Mouse (Mus musculus): ENCODE measurements around the gene Efr3b. TPM values are rescaled to one million over a fixed set of nuclear protein-coding genes. Genes with fewer than 3 reads are reported as not detected.

Efr3b gene
- polyA plus RNA-seq, 1 experiment from 2014 or later, result 0.88 TPM

DNA sequence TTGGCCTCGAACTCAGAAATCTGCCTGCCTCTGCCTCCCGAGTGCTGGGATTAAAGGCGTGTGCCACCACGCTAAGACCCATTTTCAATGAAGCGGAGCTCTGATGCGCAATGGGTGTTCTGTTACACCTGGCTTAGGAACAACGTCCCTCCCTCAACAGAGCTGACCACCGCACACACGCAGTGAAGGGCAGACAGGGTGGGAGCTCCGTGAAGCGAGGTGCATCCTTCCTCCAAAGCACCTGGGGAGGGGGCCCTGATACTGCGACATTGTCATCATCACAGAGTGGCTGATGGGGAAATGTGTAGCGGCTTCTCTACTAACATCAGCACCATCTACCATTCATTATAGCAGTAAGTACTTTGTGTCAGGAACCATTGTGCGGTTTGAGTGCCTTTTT, 15.2 kb downstream of the Efr3b start:
- Histone ChIP-seq H3K4me1 (replicated peaks; ENCODE audit: control insufficient read depth, insufficient read depth, low read length) (no peaks in the 10 kb centered on the region), H3K36me3 (ENCODE audit: control insufficient read depth, insufficient read depth, low read length) (no peaks in the 10 kb centered on the region)
- WGBS, result 88% methylated on average over 14 of the region's 14 CpGs

DNA sequence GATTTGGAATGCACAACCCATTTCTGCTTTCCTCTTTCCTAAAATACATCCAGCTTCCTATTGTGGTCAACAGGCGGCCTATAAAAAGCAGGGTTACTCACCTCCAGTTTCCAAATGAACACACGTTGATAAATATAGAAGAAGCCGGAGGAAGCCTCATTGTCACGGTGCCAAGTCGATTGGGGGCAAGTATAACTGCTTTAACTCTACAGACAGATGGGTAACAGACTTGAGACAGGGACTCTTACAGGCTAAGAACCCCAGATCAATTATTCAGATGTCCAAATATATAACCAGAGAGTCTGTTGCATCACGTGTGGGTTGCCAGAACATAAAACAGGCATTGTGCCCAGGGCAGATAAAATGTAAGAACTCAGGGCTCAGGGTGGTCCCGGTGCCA, 15.9 kb downstream of the Efr3b start:
- Histone ChIP-seq H3K27me3 (replicated peaks; ENCODE audit: control insufficient read depth, insufficient read depth, low read length) (no peaks in the 10 kb centered on the region), H3K9ac (ENCODE audit: low read depth, low read length) (no peak overlapping the region), H3K27ac (ENCODE audit: low read depth, low read length) (no peak overlapping the region), H3K4me2 (no peak overlapping the region), H3K4me3 (ENCODE audit: low read depth, low read length) (no peak overlapping the region), H3K36me3 (ENCODE audit: control insufficient read depth, insufficient read depth, low read length) (no peaks in the 10 kb centered on the region), H3K9me3 (ENCODE audit: control insufficient read depth, low read length) (no peaks in the 10 kb centered on the region), H3K4me1 (replicated peaks; ENCODE audit: control insufficient read depth, insufficient read depth, low read length) (no peaks in the 10 kb centered on the region)
- DNase-seq (ENCODE audit: low spot score) (no peak), ATAC-seq (replicated peaks; ENCODE audit: low FRiP score) (no peak)
- WGBS, result 57% methylated on average over 7 of the region's 7 CpGs

More for the DNA sequence above, 15.2 kb downstream of the Efr3b start:
- Histone ChIP-seq H3K9me3 (ENCODE audit: control insufficient read depth, low read length) (no peaks in the 10 kb centered on the region), H3K9ac (ENCODE audit: low read depth, low read length) (no peak overlapping the region), H3K27ac (ENCODE audit: low read depth, low read length) (no peak overlapping the region), H3K4me3 (ENCODE audit: low read depth, low read length) (no peak overlapping the region), H3K27me3 (replicated peaks; ENCODE audit: control insufficient read depth, insufficient read depth, low read length) (no peaks in the 10 kb centered on the region), H3K4me2 (no peak overlapping the region)
- no peak for ATAC-seq (replicated peaks; ENCODE audit: low FRiP score)
- no peak for DNase-seq (ENCODE audit: low spot score)

DNA sequence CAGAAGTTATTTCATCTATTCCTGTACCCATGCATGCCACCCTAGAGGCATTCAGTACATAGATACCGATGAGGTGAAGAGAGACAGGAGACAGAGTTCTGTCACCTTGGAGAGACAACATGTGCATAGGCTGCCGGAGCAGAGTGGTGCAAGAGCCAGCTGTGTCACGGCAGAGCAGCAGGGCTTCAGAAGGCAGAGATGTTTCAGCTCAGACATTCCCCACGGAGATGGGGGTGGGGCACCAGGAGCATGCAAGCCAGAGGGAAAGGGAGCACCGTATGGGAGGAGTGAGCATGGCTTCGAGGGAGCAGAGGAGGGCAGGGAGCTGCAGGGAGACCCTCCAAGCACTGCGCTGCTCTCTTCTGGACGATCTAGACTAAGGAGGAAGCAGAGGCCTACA, 18.2 kb downstream of the Efr3b start:
- Histone ChIP-seq H3K9me3 (ENCODE audit: control insufficient read depth, low read length) (no peaks in the 10 kb centered on the region), H3K27ac (ENCODE audit: low read depth, low read length) (no peak overlapping the region), H3K4me1 (replicated peaks; ENCODE audit: control insufficient read depth, insufficient read depth, low read length) (no peaks in the 10 kb centered on the region), H3K4me3 (ENCODE audit: low read depth, low read length) (no peak overlapping the region), H3K4me2 (no peak overlapping the region), H3K27me3 (replicated peaks; ENCODE audit: control insufficient read depth, insufficient read depth, low read length) (no peaks in the 10 kb centered on the region), H3K9ac (ENCODE audit: low read depth, low read length) (no peak overlapping the region), H3K36me3 (ENCODE audit: control insufficient read depth, insufficient read depth, low read length) (no peaks in the 10 kb centered on the region)
- DNase-seq (ENCODE audit: low spot score) (no peak), ATAC-seq (replicated peaks; ENCODE audit: low FRiP score) (no peak)
- WGBS, result 49% methylated on average over 8 of the region's 8 CpGs

DNA sequence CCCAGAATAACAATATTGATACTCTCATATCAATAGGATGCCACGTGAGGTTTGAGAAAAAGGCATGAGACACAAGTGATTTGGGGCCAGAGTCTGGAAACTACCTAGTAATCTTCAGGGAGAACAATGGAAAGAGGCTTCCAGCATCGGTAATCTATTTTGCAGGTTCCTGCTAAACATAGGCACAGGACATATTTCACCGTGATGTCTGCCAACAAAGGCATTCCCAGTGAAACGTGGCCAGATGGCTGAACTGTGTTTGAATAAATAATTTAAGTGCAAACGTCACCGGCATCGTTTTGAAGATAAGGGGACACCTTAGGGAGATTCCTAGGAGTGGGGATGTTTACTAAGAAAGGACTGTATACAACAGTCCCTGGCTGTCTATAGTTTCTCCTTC, 22.4 kb downstream of the Efr3b start:
- Histone ChIP-seq H3K4me1 (replicated peaks; ENCODE audit: control insufficient read depth, insufficient read depth, low read length) (no peaks in the 10 kb centered on the region), H3K9ac (ENCODE audit: low read depth, low read length) (no peak overlapping the region), H3K27ac (ENCODE audit: low read depth, low read length) (no peak overlapping the region), H3K4me2 (no peak overlapping the region), H3K4me3 (ENCODE audit: low read depth, low read length) (no peak overlapping the region), H3K36me3 (ENCODE audit: control insufficient read depth, insufficient read depth, low read length) (no peaks in the 10 kb centered on the region), H3K27me3 (replicated peaks; ENCODE audit: control insufficient read depth, insufficient read depth, low read length) (no peaks in the 10 kb centered on the region), H3K9me3 (ENCODE audit: control insufficient read depth, low read length) (no peaks in the 10 kb centered on the region)
- ATAC-seq (replicated peaks; ENCODE audit: low FRiP score) (no peak), DNase-seq (ENCODE audit: low spot score) (no peak)
- 60% methylated on average over 7 of the region's 7 CpGs for WGBS

DNA sequence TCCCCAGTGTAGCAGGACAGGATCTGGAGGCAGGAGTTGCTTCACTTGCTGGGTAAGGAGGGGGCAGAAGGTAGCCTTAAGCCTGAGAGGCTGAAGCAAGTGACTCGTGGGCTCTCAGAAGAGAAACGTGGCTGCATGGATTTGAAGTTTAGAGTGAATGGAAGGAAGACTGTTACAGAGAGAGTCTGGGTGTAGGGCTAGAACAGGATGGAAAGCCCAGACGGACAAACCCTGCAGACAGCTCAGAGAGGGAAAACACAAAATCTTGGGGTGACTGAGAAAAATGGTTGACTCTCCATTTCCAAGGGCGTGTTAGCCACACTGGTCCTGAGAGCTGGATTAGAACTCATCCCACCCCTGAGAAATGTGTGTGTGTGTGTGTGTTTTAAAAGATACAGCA, 23.0 kb downstream of the Efr3b start:
- Histone ChIP-seq H3K9ac (ENCODE audit: low read depth, low read length) (no peak overlapping the region), H3K27ac (ENCODE audit: low read depth, low read length) (no peak overlapping the region), H3K4me2 (no peak overlapping the region), H3K27me3 (replicated peaks; ENCODE audit: control insufficient read depth, insufficient read depth, low read length) (no peaks in the 10 kb centered on the region), H3K4me1 (replicated peaks; ENCODE audit: control insufficient read depth, insufficient read depth, low read length) (no peaks in the 10 kb centered on the region), H3K9me3 (ENCODE audit: control insufficient read depth, low read length) (no peaks in the 10 kb centered on the region), H3K4me3 (ENCODE audit: low read depth, low read length) (no peak overlapping the region), H3K36me3 (ENCODE audit: control insufficient read depth, insufficient read depth, low read length) (no peaks in the 10 kb centered on the region)
- ATAC-seq (replicated peaks; ENCODE audit: low FRiP score) (no peak), DNase-seq (ENCODE audit: low spot score) (no peak)
- WGBS, result 66% methylated on average over 4 of the region's 4 CpGs

DNA sequence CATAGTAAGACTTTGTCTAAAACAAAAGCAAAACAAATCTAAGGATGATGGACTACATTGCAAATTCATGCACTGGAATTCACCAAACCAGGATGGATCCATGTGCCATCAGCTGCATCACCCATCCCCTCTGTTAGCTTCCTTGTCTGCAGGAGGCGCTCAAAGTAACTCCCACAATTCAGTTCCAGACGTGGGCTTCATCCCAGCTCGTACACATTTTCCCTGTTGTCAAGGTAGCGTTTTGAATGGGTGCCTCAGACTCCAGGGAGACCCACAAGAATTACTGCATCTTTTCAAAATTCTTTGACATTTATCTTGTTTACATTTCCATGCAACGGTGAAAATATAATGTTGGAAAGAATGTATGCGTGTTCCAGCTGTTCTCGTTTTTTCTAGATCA, 23.5 kb downstream of the Efr3b start:
- Histone ChIP-seq H3K36me3 (ENCODE audit: control insufficient read depth, insufficient read depth, low read length) (no peaks in the 10 kb centered on the region), H3K4me3 (ENCODE audit: low read depth, low read length) (no peak overlapping the region), H3K9me3 (ENCODE audit: control insufficient read depth, low read length) (no peaks in the 10 kb centered on the region), H3K27ac (ENCODE audit: low read depth, low read length) (no peak overlapping the region), H3K4me1 (replicated peaks; ENCODE audit: control insufficient read depth, insufficient read depth, low read length) (no peaks in the 10 kb centered on the region), H3K9ac (ENCODE audit: low read depth, low read length) (no peak overlapping the region), H3K4me2 (no peak overlapping the region), H3K27me3 (replicated peaks; ENCODE audit: control insufficient read depth, insufficient read depth, low read length) (no peaks in the 10 kb centered on the region)
- no peak for DNase-seq (ENCODE audit: low spot score)
- ATAC-seq (replicated peaks; ENCODE audit: low FRiP score), result no peak
- 75% methylated on average over 7 of the region's 7 CpGs for WGBS

DNA sequence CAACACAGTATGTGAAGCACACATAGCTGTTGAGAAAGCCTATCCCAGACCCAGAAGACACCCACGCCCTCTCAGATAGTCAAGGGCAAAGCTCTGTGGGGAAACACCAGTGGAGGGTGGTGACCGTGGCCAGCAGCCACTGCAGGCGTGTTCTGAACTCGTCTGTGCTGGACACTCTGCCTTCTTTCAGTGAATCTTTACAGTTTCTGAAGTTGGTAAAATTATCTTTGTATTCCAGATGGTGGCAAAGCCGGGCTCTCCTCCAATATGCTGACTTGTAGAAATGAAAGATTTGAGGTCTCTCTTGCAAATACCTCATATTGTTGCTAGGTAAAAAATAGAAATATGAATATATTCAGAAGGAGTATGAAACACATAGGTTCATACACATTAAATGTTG, 27.0 kb downstream of the Efr3b start:
- Histone ChIP-seq H3K9me3 (ENCODE audit: control insufficient read depth, low read length) (no peaks in the 10 kb centered on the region), H3K27ac (ENCODE audit: low read depth, low read length) (no peak overlapping the region), H3K27me3 (replicated peaks; ENCODE audit: control insufficient read depth, insufficient read depth, low read length) (no peaks in the 10 kb centered on the region), H3K4me1 (replicated peaks; ENCODE audit: control insufficient read depth, insufficient read depth, low read length) (no peaks in the 10 kb centered on the region), H3K4me2 (no peak overlapping the region), H3K36me3 (ENCODE audit: control insufficient read depth, insufficient read depth, low read length) (no peaks in the 10 kb centered on the region), H3K9ac (ENCODE audit: low read depth, low read length) (no peak overlapping the region), H3K4me3 (ENCODE audit: low read depth, low read length) (no peak overlapping the region)
- DNase-seq (ENCODE audit: low spot score), result no peak
- no peak for ATAC-seq (replicated peaks; ENCODE audit: low FRiP score)
- WGBS, result 76% methylated on average over 5 of the region's 5 CpGs

DNA sequence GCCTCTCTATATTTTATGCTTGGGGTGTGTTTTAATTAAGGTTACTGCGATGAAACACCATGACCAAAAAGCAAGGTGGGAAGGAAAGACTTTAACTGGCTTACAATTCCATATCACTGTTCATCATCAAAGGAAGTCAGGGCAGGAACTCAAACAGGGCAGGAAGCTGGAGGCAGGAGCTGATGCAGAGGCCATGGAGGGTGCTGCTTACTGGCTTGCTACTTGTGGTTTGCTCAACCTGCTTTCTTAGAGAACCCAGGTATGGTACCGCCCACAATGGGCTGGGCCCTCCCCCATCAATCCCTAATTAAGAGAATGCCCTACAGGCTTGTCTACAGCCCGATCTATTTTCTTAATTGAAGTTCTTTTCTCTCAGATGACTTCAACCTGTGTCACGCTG, 27.4 kb downstream of the Efr3b start:
- no peaks in the 10 kb centered on the region for H3K36me3 ChIP-seq (ENCODE audit: control insufficient read depth, insufficient read depth, low read length)
- no peak overlapping the region for H3K4me3 ChIP-seq (ENCODE audit: low read depth, low read length)
- no peak overlapping the region for H3K9ac ChIP-seq (ENCODE audit: low read depth, low read length)
- H3K27ac ChIP-seq (ENCODE audit: low read depth, low read length), result no peak overlapping the region
- no peaks in the 10 kb centered on the region for H3K9me3 ChIP-seq (ENCODE audit: control insufficient read depth, low read length)
- ATAC-seq (replicated peaks; ENCODE audit: low FRiP score), result no peak
- no peaks in the 10 kb centered on the region for H3K27me3 ChIP-seq (replicated peaks; ENCODE audit: control insufficient read depth, insufficient read depth, low read length)
- no peaks in the 10 kb centered on the region for H3K4me1 ChIP-seq (replicated peaks; ENCODE audit: control insufficient read depth, insufficient read depth, low read length)
- H3K4me2 ChIP-seq, result no peak overlapping the region
- no peak for DNase-seq (ENCODE audit: low spot score)
- 80% methylated on average over 4 of the region's 4 CpGs for WGBS

DNA sequence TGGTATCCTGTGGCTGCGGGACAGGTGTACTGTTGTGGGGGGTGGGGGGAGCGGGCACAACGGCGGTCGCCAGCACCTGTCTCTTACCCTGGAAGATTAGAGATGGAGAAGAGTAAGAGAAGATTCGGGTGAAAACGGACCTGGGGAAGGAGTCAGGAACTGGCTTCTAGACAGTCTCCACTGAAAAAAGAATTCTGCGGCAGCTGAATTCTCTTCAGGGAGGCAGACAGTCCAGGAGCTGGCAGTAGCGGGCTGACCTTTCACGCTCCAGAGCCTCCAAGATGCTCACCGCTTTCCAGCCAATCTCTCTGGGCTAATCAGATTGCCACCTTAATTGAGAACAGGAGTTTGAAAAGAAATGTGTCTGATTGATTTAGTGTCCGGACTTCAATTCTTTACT, 30.0 kb downstream of the Efr3b start:
- 79% methylated on average over 12 of the region's 12 CpGs for WGBS

More for the DNA sequence above, 30.0 kb downstream of the Efr3b start:
- H3K9me3 ChIP-seq (ENCODE audit: control insufficient read depth, low read length), result no peaks in the 10 kb centered on the region
- no peaks in the 10 kb centered on the region for H3K27me3 ChIP-seq (replicated peaks; ENCODE audit: control insufficient read depth, insufficient read depth, low read length)
- no peak for DNase-seq (ENCODE audit: low spot score)
- no peak overlapping the region for H3K9ac ChIP-seq (ENCODE audit: low read depth, low read length)
- no peaks in the 10 kb centered on the region for H3K4me1 ChIP-seq (replicated peaks; ENCODE audit: control insufficient read depth, insufficient read depth, low read length)
- H3K36me3 ChIP-seq (ENCODE audit: control insufficient read depth, insufficient read depth, low read length), result no peaks in the 10 kb centered on the region
- no peak overlapping the region for H3K4me3 ChIP-seq (ENCODE audit: low read depth, low read length)
- H3K27ac ChIP-seq (ENCODE audit: low read depth, low read length), result no peak overlapping the region
- no peak for ATAC-seq (replicated peaks; ENCODE audit: low FRiP score)
- H3K4me2 ChIP-seq, result no peak overlapping the region

Measured in liver, embryonic 11.5 days (tissue).